Mouse (Mus musculus): ENCODE results near the gene Arhgap42.

Gene Arhgap42

GRCm38 (mm10) chr9:9238438-9239391 lies at the start of gene Arhgap42:
TSS of gene Arhgap42 (minus strand) at chr9:9239101.
- no peak for DNase-seq (ENCODE audit: low read depth, low spot score)

- no peak for DNase-seq (ENCODE audit: low read depth, low spot score)
Observed at GRCm38 (mm10) chr9:9288140-9288539, 49.2 kb upstream of the Arhgap42 start.

GRCm38 (mm10) chr9:9269305-9269704 lies 30.4 kb upstream of the Arhgap42 start:
- no peak for DNase-seq (ENCODE audit: low read depth, low spot score)

GRCm38 (mm10) chr9:9267606-9268601 lies 29.0 kb upstream of the Arhgap42 start:
- DNase-seq (ENCODE audit: low read depth, low spot score) = no peak

- no peak for DNase-seq (ENCODE audit: low read depth, low spot score)
Observed at GRCm38 (mm10) chr9:9263543-9263942, 24.6 kb upstream of the Arhgap42 start.

- DNase-seq (ENCODE audit: low read depth, low spot score) = no peak
Observed at GRCm38 (mm10) chr9:9262479-9262878, 23.6 kb upstream of the Arhgap42 start.

- DNase-seq (ENCODE audit: low read depth, low spot score) = no peak
Observed at GRCm38 (mm10) chr9:9254764-9255163, 15.9 kb upstream of the Arhgap42 start.

GRCm38 (mm10) chr9:9248529-9248928 lies 9.6 kb upstream of the Arhgap42 start:
- DNase-seq (ENCODE audit: low read depth, low spot score) = no peak

- no peak for DNase-seq (ENCODE audit: low read depth, low spot score)
Observed at GRCm38 (mm10) chr9:9245994-9246393, 7.1 kb upstream of the Arhgap42 start.

GRCm38 (mm10) chr9:9243834-9244233 lies 4.9 kb upstream of the Arhgap42 start:
- no peak for DNase-seq (ENCODE audit: low read depth, low spot score)

- no peak for DNase-seq (ENCODE audit: low read depth, low spot score)
Observed at GRCm38 (mm10) chr9:9241202-9241795, 2.4 kb upstream of the Arhgap42 start.

- DNase-seq (ENCODE audit: low read depth, low spot score) = no peak
Observed at GRCm38 (mm10) chr9:9237511-9237910, 1.4 kb downstream of the Arhgap42 start.

- no peak for DNase-seq (ENCODE audit: low read depth, low spot score)
Observed at GRCm38 (mm10) chr9:9229662-9230061, 9.2 kb downstream of the Arhgap42 start.

GRCm38 (mm10) chr9:9224837-9225236 lies 14.1 kb downstream of the Arhgap42 start:
- DNase-seq (ENCODE audit: low read depth, low spot score) = no peak

- DNase-seq (ENCODE audit: low read depth, low spot score) = no peak
Observed at GRCm38 (mm10) chr9:9223384-9223783, 15.5 kb downstream of the Arhgap42 start.

- DNase-seq (ENCODE audit: low read depth, low spot score) = no peak
Observed at GRCm38 (mm10) chr9:9221950-9222486, 16.9 kb downstream of the Arhgap42 start.

- DNase-seq (ENCODE audit: low read depth, low spot score) = no peak
Observed at GRCm38 (mm10) chr9:9221185-9221584, 17.7 kb downstream of the Arhgap42 start.

GRCm38 (mm10) chr9:9218301-9218700 lies 20.6 kb downstream of the Arhgap42 start:
- DNase-seq (ENCODE audit: low read depth, low spot score) = no peak

- DNase-seq (ENCODE audit: low read depth, low spot score) = no peak
Observed at GRCm38 (mm10) chr9:9214849-9215248, 24.1 kb downstream of the Arhgap42 start.

GRCm38 (mm10) chr9:9214296-9214695 lies 24.6 kb downstream of the Arhgap42 start:
- no peak for DNase-seq (ENCODE audit: low read depth, low spot score)

GRCm38 (mm10) chr9:9211411-9212087 lies 27.4 kb downstream of the Arhgap42 start:
- DNase-seq (ENCODE audit: low read depth, low spot score) = no peak

Data from CD4-positive helper T cell, adult 2 months (primary cell).